Mouse (Mus musculus) small intestine, adult 2 months (tissue): ENCODE data around the gene Vmn1r185.

ENCODE experiments used
- CTCF ChIP-seq: fragments of 200-500 bp; IDR thresholded peaks from 2 replicates; pipeline ENCODE4 v1.5.1; 2012; ENCODE audit warnings: low read depth, mild to moderate bottlenecking, control low read depth, inconsistent platforms, low read length, moderate library complexity, mixed read lengths; ENCODE audit not compliant: insufficient replicate concordance, insufficient read length; ENCODE audit errors: extremely low read depth
- POLR2A ChIP-seq: fragments of 200-500 bp; IDR thresholded peaks from 2 replicates; pipeline ENCODE4 v1.6.1; 2012; ENCODE audit warnings: low read depth, mild to moderate bottlenecking, control low read depth, inconsistent platforms, low read length, moderate library complexity

- TF ChIP-seq CTCF (no peak), POLR2A (no peak)
Observed at GRCm38 (mm10) chr7:26666011-26666410, 47.7 kb upstream of the Vmn1r185 start.
